Mouse (Mus musculus) kidney, adult 11 months (tissue): Measurements from ENCODE around the gene Zfp451.
"Not testable (repeated sequence)": the region's sequence is repeated elsewhere in the genome, so short reads cannot be mapped to it uniquely, and the experiment has no call there.

Experiments
- DNase-seq: peaks from one replicate; pipeline ENCODE4 v3.0.0; 2022

Gene Zfp451

GRCm38 (mm10) chr1:33813868-33814794 is at the start of gene Zfp451:
Zfp451 (minus strand) TSS chr1:33814595.
- DNase-seq: peak; percentile 81

GRCm38 (mm10) chr1:33846807-33847206 is 32.4 kb upstream of the Zfp451 start:
- DNase-seq: no peak

- DNase-seq: no peak
Observed at GRCm38 (mm10) chr1:33843823-33844222, 29.4 kb upstream of the Zfp451 start.

- DNase-seq: not testable (repeated sequence)
Observed at GRCm38 (mm10) chr1:33838952-33839351, 24.6 kb upstream of the Zfp451 start.

GRCm38 (mm10) chr1:33830586-33830985 is 16.2 kb upstream of the Zfp451 start:
- no peak for DNase-seq

GRCm38 (mm10) chr1:33817931-33818330 is 3.5 kb upstream of the Zfp451 start:
- no peak for DNase-seq

GRCm38 (mm10) chr1:33813495-33813867 is 914 bp downstream of the Zfp451 start:
- DNase-seq: peak; percentile 12

- no peak for DNase-seq
Observed at GRCm38 (mm10) chr1:33803323-33803722, 11.1 kb downstream of the Zfp451 start.

- no peak for DNase-seq
Observed at GRCm38 (mm10) chr1:33799620-33800019, 14.8 kb downstream of the Zfp451 start.

GRCm38 (mm10) chr1:33788493-33788892 is 25.9 kb downstream of the Zfp451 start:
- no peak for DNase-seq

- DNase-seq: no peak
Observed at GRCm38 (mm10) chr1:33788072-33788471, 26.3 kb downstream of the Zfp451 start.

GRCm38 (mm10) chr1:33784561-33784960 is 29.8 kb downstream of the Zfp451 start:
- no peak for DNase-seq

- DNase-seq: no peak
Observed at GRCm38 (mm10) chr1:33776175-33776611, 38.2 kb downstream of the Zfp451 start.

- DNase-seq: no peak
Observed at GRCm38 (mm10) chr1:33772106-33772505, 42.3 kb downstream of the Zfp451 start.

GRCm38 (mm10) chr1:33771621-33772020 is 42.8 kb downstream of the Zfp451 start:
- DNase-seq: no peak

- DNase-seq: no peak
Observed at GRCm38 (mm10) chr1:33768827-33769226, 45.6 kb downstream of the Zfp451 start.

- DNase-seq: no peak
Observed at GRCm38 (mm10) chr1:33768091-33768787, 46.2 kb downstream of the Zfp451 start.

GRCm38 (mm10) chr1:33766520-33767508 is 47.6 kb downstream of the Zfp451 start:
- DNase-seq: no peak

- DNase-seq: no peak
Observed at GRCm38 (mm10) chr1:33765468-33766080, 48.8 kb downstream of the Zfp451 start.

GRCm38 (mm10) chr1:33763826-33764225 is 50.6 kb downstream of the Zfp451 start:
- DNase-seq: no peak

GRCm38 (mm10) chr1:33758488-33758887 is 55.9 kb downstream of the Zfp451 start:
- DNase-seq: no peak

- peak; percentile 47 for DNase-seq
Observed at GRCm38 (mm10) chr1:33757491-33758041, 56.8 kb downstream of the Zfp451 start, which contains the start of gene Bag2. Bag2 (minus strand) TSS chr1:33757795.
